In genomic region chr6:116386506-116386905, GRCm38 (mm10) we compare ENCODE assay signal across 18 mouse cellular contexts. TPM values are rescaled to one million over a fixed set of nuclear protein-coding genes. Genes with fewer than 3 reads are reported as not detected.
DNase-seq lines count a peak whose midpoint lies in the region; ATAC-seq and TF ChIP-seq lines count a peak whose summit lies in the region.
"Had no signal": no experiment of that assay in that cellular context is flagged by ENCODE, and none has a peak within 500 bp of the region (broad histone marks: within the 10 kb centered on the region; RNA-seq: fewer than 3 reads in every experiment).

No protein-coding gene starts in this region.

- peaks cover 2% of the 10 kb centered on the region; the same call in 1 of the 2 replicates for H3K4me1 ChIP-seq in hindbrain, embryonic 11.5 days (replicated peaks; ENCODE audit: control insufficient read depth, insufficient read depth, low read length)
- H3K4me1 ChIP-seq in hindbrain, embryonic 10.5 days (replicated peaks): peaks cover 22% of the 10 kb centered on the region
- peaks cover 30% of the 10 kb centered on the region for H3K4me1 ChIP-seq in hindbrain, embryonic 15.5 days (replicated peaks)
- H3K4me1 ChIP-seq in midbrain, postnatal 0 days (ENCODE audit: insufficient read depth, low read length): peaks cover 10% of the 10 kb centered on the region; the same call in 1 of the 2 replicates

- no peak for TF ChIP-seq CTCF in left cerebral cortex, adult 2 months (IDR thresholded peaks at IDR 0.05)
- TF ChIP-seq CTCF in midbrain, postnatal 0 days (IDR thresholded peaks at IDR 0.05): no peak

- peak; percentile 22 for DNase-seq in hindbrain, embryonic 11.5 days (ENCODE audit: low spot score)
- no peak for DNase-seq in hindbrain, embryonic 10.5 days (ENCODE audit: low spot score)
- DNase-seq in left cerebral cortex, adult 2 months (ENCODE audit: extremely low spot score in 1 of 2, low spot score in 2 of 2): no peak
- DNase-seq in left cerebral cortex, postnatal 4 days: no peak
- no peak for DNase-seq in midbrain, postnatal 0 days (ENCODE audit: low spot score)
- no peak for DNase-seq in ovary, adult 18-20 months (ENCODE audit: low spot score)
- no peak for DNase-seq in frontal cortex, adult 2 months (ENCODE audit: extremely low spot score in 1 of 2, low spot score in 1 of 2)
- DNase-seq: adrenal gland, postnatal 14 days; cerebellum, adult 11 months; cerebellum, postnatal 25 days; liver; liver, postnatal 0 days; lung, postnatal 10 days; right cerebral cortex, postnatal 4 days; thymus, adult 2 months had no signal

- 0 out of 2 replicates have a peak, but pooled peaks have one; percentile 30 for ATAC-seq in hindbrain, embryonic 11.5 days (ENCODE audit: low FRiP score)
- no peak for ATAC-seq in hindbrain, embryonic 15.5 days (ENCODE audit: low FRiP score, low read depth)
- no peak for ATAC-seq in midbrain, postnatal 0 days (ENCODE audit: low FRiP score)

- no peaks in the 10 kb centered on the region for H3K27me3 ChIP-seq in hindbrain, embryonic 11.5 days (ENCODE audit: control insufficient read depth, insufficient read depth, low read length)
- no peaks in the 10 kb centered on the region for H3K27me3 ChIP-seq in hindbrain, embryonic 10.5 days (ENCODE audit: insufficient read depth, poor library complexity, severe bottlenecking)
- H3K27me3 ChIP-seq in hindbrain, embryonic 15.5 days: no peaks in the 10 kb centered on the region
- H3K27me3 ChIP-seq in midbrain, postnatal 0 days (ENCODE audit: insufficient read depth, low read length): no peaks in the 10 kb centered on the region

- 49% methylated on average over 3 of the region's 3 CpGs for WGBS in hindbrain, embryonic 11.5 days
- WGBS in hindbrain, embryonic 10.5 days: 52% methylated on average over 3 of the region's 3 CpGs
- 15% methylated on average over 3 of the region's 3 CpGs for WGBS in hindbrain, embryonic 15.5 days
- WGBS in midbrain, postnatal 0 days: 38% methylated on average over 3 of the region's 3 CpGs

- intact Hi-C loops in left cerebral cortex, adult 2 months (cut with DNase I): no loop called here
- intact Hi-C loops in left cerebral cortex, postnatal 4 days (cut with DNase I): no loop called here

- no peak overlapping the region for H3K9ac ChIP-seq in hindbrain, embryonic 11.5 days (ENCODE audit: low read depth, low read length)
- no peak overlapping the region for H3K9ac ChIP-seq in hindbrain, embryonic 15.5 days
- no peak overlapping the region for H3K9ac ChIP-seq in midbrain, postnatal 0 days (replicated peaks; ENCODE audit: low read length, poor library complexity, severe bottlenecking)
- H3K9ac ChIP-seq: liver, postnatal 0 days had no signal

- H3K4me2 ChIP-seq in hindbrain, embryonic 11.5 days (replicated peaks; ENCODE audit: low read depth, low read length): no peak overlapping the region
- H3K4me2 ChIP-seq in hindbrain, embryonic 15.5 days: peak overlapping the region; percentile 42
- no peak overlapping the region for H3K4me2 ChIP-seq in midbrain, postnatal 0 days (ENCODE audit: low read depth, low read length, poor library complexity, severe bottlenecking)

- H3K36me3 ChIP-seq in hindbrain, embryonic 11.5 days (ENCODE audit: control insufficient read depth, insufficient read depth, low read length): no peaks in the 10 kb centered on the region
- no peaks in the 10 kb centered on the region for H3K36me3 ChIP-seq in hindbrain, embryonic 10.5 days
- no peaks in the 10 kb centered on the region for H3K36me3 ChIP-seq in hindbrain, embryonic 15.5 days
- H3K36me3 ChIP-seq in midbrain, postnatal 0 days (ENCODE audit: insufficient read depth, low read length): no peaks in the 10 kb centered on the region
- H3K36me3 ChIP-seq: heart, embryonic 10.5 days had no signal

- no peak overlapping the region for H3K4me3 ChIP-seq in hindbrain, embryonic 11.5 days (ENCODE audit: low read depth, low read length)
- H3K4me3 ChIP-seq in hindbrain, embryonic 10.5 days: no peak overlapping the region
- no peak overlapping the region for H3K4me3 ChIP-seq in left cerebral cortex, adult 2 months
- peak overlapping the region; percentile 3 for H3K4me3 ChIP-seq in hindbrain, embryonic 15.5 days
- no peak overlapping the region for H3K4me3 ChIP-seq in midbrain, postnatal 0 days (ENCODE audit: low read depth, low read length)
- H3K4me3 ChIP-seq: heart, embryonic 10.5 days had no signal

- no peak overlapping the region for H3K27ac ChIP-seq in hindbrain, embryonic 11.5 days (ENCODE audit: low read depth, low read length)
- H3K27ac ChIP-seq in hindbrain, embryonic 10.5 days: no peak overlapping the region
- H3K27ac ChIP-seq in left cerebral cortex, adult 2 months: peak overlapping the region; percentile 38; the same call in 1 of the 2 replicates
- H3K27ac ChIP-seq in hindbrain, embryonic 15.5 days (replicated peaks): peak overlapping the region; percentile 72
- H3K27ac ChIP-seq in midbrain, postnatal 0 days (ENCODE audit: low read depth, low read length): 0 out of 2 replicates have a peak overlapping the region, but pooled peaks have one; percentile 26

- no peaks in the 10 kb centered on the region for H3K9me3 ChIP-seq in hindbrain, embryonic 11.5 days (ENCODE audit: control insufficient read depth, low read length)
- H3K9me3 ChIP-seq in hindbrain, embryonic 10.5 days: no peaks in the 10 kb centered on the region
- H3K9me3 ChIP-seq in hindbrain, embryonic 15.5 days: no peaks in the 10 kb centered on the region
- no peaks in the 10 kb centered on the region for H3K9me3 ChIP-seq in midbrain, postnatal 0 days (ENCODE audit: low read length)
- H3K9me3 ChIP-seq: G1E; heart, embryonic 10.5 days had no signal

RNA-seq across cellular contexts. Expression of gene March8, which starts 48.7 kb away (rescaled TPM):
- 47.9 and 52.8 TPM in 2 replicates for polyA plus RNA-seq in hindbrain, embryonic 11.5 days (2014; fragmentation: Nextera tagmentation; extraction: Ambion mirVana)
- polyA plus RNA-seq in hindbrain, embryonic 10.5 days (2016; fragmentation: Nextera tagmentation; extraction: Ambion mirVana): 31.2 and 42.0 TPM in 2 replicates
- total RNA-seq in left cerebral cortex, adult 2 months (2021): 10 to 100 TPM; 45.5 to 49.5 TPM
- total RNA-seq in left cerebral cortex, postnatal 4 days (2021): 100 to 1,000 TPM in 1 of 2 experiments, 10 to 100 TPM in 1; 98.6 to 103 TPM
- 64.4 and 68.3 TPM in 2 replicates for polyA plus RNA-seq in hindbrain, embryonic 15.5 days (2015; fragmentation: Nextera tagmentation; extraction: Ambion mirVana)
- 90.9 and 120 TPM in 2 replicates for total RNA-seq in midbrain, postnatal 0 days (2014; rRNA removed)
- 34.2 and 38.2 TPM in 2 replicates for polyA plus RNA-seq in midbrain, postnatal 0 days (2015; fragmentation: Nextera tagmentation; extraction: Ambion mirVana)
- 50.9 and 54.7 TPM in 2 replicates for polyA plus RNA-seq in frontal cortex, adult 2 months (2012; rRNA removed)

Comparison
In these comparisons a context has a peak if more than half of its experiments do, and no peak if none do; other contexts are left out.
1. H3K27ac ChIP-seq: peak in left cerebral cortex, adult 2 months (single experiment), hindbrain, embryonic 15.5 days (single experiment) and midbrain, postnatal 0 days (single experiment); none in hindbrain, embryonic 11.5 days (single experiment) and hindbrain, embryonic 10.5 days (single experiment).